Mouse (Mus musculus) ES-E14 (cell line): ENCODE results near the gene Kyat3.

ENCODE experiments used
- MAFK ChIP-seq: IDR thresholded peaks from 2 replicates; pipeline ENCODE4 v1.6.1; 2014; ENCODE audit warnings: mild to moderate bottlenecking, low read depth, low read length, inconsistent platforms; ENCODE audit not compliant: insufficient read depth
- ZC3H11A ChIP-seq: IDR thresholded peaks from 2 replicates; pipeline ENCODE4 v1.6.1; 2012; ENCODE audit warnings: low read depth, mild to moderate bottlenecking, inconsistent platforms, low read length, borderline replicate concordance

GRCm38 (mm10) chr3:142758593-142758992, 57.7 kb downstream of the Kyat3 start:
- no peak for TF ChIP-seq MAFK
- TF ChIP-seq ZC3H11A, result no peak
